Mouse (Mus musculus) lung, postnatal 36 days (tissue): ENCODE measurements at regions not wholly inside any gene's neighbourhood (a gene's known extent, or its start where the extent isn't known, plus 50 kb on each side); places are given as distances from the start of the nearest gene placed in this dataset.

ENCODE experiments used
- DNase-seq: peaks from one replicate; pipeline ENCODE4 v3.0.0; 2022; ENCODE audit warnings: mixed read lengths

DNA sequence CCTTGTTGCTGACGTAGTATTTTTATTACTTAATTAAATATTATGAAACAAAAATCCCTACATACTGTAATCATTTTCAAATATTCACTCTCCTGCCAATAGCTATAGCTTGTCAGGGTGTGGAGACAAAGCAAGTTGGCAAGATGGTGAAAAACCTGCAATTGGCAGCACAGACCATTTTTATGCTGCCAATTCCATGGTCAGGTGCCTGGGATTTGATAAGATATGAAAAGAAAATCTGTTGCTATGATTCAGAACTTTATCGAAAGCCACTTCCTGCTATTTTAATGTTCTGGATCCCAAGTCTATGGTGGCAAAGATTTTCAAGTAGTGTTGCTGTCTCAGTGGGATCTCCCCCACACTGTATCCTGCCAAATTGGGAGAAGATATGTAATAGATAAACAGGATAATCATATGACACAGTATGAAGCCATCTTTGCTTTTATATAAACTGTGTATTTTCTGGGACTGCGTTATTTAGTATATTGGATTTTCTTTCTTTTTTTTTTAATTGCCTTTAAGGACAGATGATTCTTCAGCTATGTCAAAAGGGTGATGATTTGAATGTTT is 165.3 kb upstream of the Lrrc3b start:
- no peak for DNase-seq

DNA sequence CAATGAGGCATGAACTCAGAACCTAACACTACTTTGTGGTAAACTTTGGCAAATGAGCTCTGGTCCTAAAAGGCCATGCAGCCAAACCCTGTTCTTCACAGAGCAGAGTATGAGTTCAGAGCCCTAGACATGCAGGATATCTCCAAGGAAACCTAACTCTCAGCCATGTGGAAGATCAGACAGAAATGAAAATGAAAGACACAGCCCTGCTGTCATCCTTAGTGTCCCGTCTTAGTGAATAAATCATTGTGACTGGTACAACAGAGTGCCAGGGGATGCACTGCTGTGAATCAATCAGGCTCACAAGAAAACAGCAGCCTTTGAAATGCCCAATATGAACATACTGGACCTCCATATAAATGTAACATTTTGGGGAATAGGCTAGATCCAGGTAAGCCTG is 171.4 kb upstream of the Lrrc3b start:
- DNase-seq = no peak

DNA sequence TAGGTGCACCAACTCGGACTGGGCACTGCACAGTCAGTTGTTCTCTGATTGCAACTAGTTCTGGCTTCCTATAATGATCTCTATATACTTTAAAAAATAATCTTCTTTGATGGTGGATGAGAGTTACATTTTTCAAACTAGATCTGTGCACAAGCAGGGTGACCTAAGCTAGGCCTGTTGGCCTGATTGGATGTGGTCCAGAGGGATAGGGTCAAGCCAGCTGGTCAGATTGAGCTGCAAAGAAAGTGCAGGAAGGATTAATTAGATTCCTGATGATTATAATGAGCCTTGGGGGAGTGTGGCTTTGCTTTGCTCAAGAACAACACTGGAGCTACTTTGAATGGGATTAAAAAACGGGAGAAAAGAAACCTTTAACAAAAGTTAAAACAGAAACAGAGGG is 195.8 kb upstream of the Lrrc3b start:
- no peak for DNase-seq

DNA sequence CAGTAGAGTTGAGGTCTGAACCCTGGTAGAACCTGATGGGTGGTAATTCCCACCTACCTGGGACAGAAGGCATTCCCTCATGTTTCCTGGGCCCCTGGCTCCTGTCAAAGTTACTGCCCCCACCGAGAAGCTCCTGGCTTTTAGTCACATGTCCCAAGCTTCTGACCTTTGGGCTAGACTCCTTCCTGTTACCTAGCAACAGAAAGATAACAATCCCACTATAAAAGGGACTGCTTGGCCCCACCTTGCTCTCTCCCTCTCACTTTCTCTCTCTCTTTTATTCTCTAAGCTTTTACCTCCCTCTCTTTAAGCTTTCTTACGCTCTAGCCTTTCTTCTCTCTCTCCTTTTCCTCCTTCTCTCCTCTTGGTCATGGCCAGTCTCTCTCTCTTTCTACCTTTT is 198.9 kb upstream of the Lrrc3b start:
- DNase-seq = no peak

DNA sequence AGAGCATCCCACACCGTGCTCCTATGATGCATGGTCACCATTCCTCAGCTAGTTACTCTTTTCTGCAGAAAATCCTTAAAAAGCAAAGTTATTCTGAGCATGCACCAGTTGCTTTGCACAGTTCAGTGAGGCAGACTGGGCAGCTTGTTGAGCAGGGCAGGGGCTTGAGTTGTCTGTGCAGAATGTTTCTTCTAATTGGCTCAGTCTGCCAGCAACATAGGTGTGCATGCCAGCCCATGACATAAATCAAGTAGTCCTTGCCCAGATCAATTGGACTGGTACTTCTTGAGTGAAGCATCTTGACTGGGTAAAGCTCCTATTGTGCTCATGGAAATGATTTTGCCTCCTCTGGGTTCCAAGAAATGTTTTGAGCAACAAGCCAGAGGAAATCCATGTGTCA is 200.1 kb upstream of the Lrrc3b start:
- DNase-seq = no peak

DNA sequence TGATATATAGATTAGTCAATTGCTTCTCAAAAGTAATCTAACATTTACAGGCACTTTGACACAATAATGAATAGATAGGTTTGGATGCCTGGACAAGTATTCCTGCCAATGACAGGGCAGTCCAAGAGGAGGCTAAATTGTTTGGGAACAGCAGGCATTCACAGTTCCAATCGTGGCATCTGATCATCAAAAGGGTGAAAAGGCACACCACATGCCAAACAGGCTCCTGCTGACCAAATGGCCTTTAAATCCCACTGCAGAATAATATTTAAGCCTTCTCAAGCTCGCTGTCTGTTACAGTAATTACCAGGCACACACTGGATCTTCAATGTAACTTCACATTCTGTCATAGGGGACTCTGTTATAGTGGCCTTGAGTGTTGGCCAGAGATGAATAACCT is 222.1 kb upstream of the Lrrc3b start:
- no peak for DNase-seq

DNA sequence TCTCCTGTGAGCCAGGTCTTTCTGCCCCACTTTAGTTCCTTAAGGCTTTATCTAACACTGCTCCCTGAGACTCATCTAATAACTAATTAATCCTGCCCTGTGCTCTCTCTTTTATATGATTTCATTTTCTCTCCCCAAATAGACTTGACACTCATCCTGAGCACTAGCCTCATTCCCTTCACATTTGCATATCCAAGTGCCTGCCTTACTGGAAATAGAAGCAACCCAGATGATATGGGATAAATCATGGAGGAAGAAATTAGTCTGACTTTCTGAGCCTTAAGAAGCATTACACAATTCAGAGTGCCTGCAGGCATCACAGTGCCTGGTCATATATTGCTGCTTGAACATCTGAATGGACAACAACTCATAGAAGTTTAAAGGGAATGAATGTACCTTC is 233.5 kb upstream of the Lrrc3b start:
- DNase-seq = no peak

DNA sequence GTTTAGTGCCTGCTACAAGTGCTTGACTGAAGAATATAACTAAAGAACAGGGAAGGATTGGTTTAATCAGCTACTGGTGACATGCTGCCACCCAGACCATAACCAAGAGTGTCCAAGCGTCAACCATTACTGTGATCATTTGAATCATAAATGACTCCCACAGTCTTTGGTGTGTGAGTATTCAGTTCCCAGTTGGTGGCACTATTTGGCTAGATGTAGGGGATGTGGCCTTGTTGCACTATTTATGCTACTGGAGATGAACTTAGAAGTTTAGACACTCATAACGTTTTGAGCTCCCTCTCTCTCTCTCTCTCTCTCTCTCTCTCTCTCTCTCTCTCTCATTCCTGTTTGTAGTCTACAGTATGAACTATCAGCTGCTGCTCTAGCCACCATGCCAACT is 238.4 kb upstream of the Lrrc3b start:
- no peak for DNase-seq

DNA sequence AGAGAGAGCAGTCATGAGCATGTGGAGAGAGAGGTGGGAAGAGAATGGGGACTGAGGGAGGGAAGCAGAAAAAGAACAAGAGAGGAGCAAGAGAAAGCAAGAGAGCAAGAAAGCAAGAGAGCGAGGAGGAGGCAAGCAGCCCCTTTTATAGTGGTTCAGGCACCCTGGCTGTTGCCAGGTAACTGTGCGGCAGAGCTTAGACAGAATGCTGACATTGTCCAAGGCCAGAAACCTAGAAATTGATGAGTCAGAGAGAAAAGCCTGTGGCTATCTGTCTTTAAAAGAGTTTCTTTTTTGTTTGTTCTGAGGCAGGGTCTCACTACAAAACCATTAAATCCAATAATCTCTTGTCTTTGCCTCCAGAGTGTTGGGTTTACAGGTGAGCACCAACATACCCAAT is 240.7 kb upstream of the Lrrc3b start:
- no peak for DNase-seq

DNA sequence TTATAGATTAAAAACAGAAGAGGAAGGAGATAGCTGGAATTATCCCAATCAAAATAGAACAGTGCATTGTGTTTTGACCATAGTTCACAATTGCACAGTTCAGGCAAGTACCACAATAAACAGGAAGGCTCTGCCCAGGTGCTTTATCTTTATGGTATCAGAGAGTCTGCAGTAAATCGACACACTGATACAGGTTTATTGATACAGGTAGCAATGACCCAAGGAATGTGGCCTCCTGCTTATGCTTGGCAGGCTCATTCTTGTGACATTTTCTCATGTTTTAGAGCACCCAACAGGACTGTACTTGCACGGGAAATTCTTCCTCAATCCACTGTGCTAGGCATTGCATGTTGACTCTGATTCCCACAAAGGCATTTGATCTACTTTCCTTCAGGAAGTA is 259.2 kb upstream of the Lrrc3b start:
- DNase-seq = no peak

DNA sequence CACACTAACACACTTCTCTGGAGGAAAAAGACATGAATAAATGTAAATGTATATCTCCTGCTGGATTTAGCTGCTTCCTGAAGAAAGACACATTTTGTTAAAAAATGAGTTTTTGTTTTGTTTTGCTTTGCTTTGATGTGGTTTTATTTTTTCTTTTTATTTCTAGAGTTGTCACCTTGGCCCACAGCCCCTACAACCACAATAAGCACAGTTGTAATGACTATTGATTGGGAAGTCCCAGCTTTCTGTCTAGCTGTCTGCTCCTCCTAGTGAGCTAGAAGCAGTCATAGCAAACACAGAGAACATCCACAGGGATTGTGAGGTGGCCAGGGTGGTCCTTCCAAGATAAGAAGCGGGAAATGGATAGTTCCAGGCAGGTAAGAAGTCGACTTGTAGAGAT is 259.8 kb upstream of the Lrrc3b start:
- no peak for DNase-seq

DNA sequence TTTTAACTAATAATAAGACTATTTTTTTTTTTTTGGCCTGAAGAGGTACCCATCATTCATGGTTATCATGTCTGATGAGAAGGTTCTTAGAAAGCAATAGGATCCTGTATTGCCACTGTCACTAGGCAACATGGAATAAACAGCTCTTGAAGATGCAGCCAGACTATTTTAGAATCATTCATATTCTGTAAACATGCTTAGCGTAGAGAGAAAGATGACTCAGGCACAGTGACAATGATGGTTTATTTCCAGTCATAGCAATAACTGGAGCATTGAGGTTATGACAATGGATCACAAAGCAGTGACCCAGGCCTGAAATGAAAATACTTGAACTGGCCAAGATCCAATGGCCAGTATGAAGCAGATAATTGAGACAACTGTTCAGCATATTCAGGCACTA is 283.3 kb upstream of the Lrrc3b start:
- peak; percentile 2 for DNase-seq

DNA sequence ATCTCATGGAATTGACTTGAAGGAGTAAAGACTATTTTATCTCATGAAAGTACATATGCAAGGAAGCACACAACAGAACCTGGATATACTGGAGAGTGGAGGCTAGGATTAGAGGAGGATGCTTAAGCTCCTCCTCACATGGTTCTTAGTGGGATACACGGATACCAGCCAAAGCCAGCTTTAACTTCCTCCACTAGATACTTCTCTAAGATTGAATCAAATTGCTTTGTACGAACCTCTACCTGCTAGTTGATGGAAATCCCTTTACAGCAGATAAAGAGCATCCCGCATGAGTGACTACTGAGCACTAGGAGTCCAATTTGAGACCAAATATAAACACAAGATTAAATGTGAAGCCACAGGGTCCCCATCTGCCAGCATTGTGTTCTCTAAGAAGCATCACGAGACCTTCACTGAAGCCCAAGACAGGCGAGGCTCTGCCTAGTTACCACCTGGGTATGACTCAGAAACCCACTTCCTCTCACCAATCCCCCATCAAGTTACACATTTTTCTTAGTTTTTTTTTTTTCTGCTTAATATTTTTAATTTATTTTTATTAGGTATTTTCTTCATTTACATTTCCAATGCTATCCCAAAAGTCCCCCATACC is 307.9 kb upstream of the Lrrc3b start:
- DNase-seq = no peak

DNA sequence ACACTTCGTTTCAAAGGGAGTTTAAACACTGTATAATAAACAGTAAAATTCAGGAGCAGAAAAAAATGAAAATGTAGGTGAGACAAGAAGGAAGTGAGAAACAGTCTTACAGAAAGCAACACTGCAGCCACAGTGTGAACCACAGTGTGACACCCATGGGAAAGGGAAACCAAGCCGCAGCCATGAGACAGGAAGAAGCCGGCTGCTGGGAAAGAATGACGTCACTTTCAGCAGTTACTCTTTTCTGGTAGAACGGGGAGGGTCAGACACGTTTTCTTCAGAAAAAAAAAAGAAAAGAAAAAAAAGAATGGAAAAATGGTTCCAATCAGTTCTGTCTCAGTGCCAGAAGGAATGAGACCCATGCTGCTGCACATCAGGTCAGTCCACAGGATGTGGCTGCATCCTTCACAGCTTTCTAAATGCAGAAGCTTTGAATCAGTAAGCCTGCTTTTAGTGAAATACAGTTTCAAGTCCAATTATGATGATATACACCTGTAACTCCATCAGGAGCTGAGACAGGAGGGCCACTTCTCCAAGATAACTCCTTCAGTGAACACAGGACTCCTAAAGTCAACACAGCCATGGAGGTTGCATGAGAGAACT is 331.2 kb upstream of the Lrrc3b start:
- DNase-seq = peak; percentile 4

DNA sequence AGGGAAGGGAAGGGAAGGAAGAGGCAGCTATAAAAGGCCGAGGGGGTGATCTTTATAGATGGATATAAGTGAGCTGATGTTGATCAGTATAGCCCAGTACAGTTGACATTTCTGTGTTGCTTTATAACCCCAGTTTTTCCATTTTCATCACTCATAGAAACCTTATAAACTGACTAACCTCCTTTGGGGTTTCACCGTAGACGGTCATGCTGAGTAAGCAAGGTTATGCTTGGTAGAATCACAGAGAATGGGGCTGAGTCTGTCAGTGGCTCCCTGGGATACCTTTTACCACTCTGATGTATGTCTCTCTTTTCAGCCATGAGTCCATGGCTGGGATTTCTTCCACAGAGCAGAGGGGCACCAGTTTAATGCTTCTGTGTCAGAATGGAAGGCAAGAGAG is 345.9 kb upstream of the Lrrc3b start:
- no peak for DNase-seq

DNA sequence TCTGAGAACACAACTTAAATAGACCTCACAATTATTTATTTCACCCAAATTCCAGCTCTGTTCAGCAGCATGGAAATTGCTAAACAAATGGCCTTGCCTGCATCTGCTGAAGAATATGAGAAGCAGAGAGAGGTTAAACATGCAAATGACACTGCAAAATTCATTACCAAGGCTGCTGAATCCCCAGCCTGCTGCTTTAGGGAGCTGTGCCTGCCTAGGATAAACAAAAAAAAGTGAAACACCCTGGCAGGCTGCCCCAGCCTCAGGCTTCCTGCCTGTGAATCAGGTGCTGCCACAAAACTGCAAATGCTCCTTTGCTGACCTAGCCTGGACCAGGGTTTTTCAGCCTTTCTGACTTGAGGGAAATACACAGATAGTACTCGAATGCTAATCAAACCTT is 346.4 kb upstream of the Lrrc3b start:
- DNase-seq = peak; percentile 3

DNA sequence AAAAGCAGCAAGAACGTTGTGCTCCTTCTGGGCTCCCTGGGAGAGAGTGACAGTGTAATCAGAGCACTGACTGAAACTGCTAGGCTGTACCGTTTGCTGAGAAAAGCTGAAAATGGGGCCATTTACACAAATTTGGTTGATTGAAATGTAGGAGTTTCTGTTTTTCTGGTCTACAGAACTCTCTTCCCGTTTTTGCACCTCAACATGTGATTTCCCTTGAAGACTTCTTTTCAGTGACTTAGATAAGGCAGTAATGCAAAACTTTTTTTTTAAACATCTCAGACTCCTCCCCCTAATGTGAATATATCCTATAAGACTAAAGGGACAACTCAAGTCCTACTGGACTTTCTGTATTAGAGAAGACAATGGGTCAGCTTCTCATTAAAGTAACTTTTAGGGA is 356.9 kb upstream of the Lrrc3b start:
- no peak for DNase-seq

DNA sequence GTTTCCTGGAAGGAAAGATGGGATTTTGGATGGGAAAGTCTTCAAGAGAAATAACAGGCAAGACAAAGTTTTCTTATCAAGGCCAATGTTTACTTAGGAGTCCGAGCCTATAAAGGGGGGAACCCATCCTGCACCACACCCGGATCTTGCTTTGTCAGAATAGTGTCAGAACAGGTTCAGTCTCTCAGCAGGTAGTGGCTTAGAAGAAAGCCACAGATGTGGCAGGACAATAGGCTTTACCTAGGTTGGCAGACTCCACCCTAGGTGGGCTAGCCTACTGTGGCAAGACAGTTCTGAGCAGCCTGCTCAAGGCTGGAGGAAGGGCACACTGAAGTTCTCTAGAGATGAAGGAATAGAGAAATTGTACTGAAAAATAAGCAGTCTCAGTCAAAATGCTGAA is 358.2 kb upstream of the Lrrc3b start:
- DNase-seq = no peak

DNA sequence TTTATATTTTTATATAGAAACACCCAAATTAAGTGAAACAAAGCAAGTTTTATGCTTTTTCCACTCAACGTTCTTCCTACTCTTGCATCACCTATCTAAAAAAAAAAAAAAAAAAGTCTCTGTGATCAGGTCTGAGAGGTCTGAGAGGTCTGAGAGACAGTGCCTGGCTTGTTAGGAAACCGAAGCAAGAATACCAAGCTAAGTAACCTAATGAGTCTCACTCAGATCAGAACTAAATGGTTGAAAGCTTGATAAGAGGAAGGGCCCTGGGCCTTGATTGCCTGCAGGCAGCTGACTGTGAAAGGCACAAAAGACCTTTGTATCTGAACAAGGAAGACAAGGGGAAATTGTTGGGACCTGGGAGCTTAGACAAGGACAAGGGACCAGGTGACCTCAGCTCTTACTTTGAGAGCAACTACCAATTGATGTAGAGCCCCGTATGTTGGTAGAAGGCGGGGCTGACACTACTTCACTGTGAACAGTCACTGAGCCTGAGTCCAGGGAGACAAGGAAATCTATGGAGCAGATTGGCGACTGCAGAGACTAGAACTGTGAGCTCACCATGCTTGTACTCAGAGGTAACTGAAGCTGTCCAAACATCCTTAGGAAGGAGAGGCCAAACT is 362.8 kb upstream of the Lrrc3b start:
- DNase-seq = no peak

DNA sequence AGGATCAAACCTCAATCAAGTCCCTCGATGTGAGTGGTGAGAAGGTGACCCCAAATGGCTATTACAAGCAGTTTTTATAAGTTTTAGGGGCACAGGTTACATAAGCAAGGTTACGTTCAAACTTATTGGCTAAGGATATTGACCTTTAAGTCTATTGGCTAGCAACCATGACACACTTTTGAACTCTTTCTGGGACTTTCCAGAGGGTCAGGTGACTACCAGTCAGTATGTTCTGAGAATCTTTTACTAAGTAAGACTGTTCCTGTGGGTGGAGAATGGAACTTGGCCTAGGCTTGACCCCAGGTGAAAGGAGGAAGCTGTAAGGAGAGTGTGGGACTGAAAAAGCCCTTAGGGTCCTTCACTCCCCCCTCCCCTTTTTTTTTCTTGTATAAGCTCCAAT is 370.3 kb upstream of the Lrrc3b start:
- no peak for DNase-seq

DNA sequence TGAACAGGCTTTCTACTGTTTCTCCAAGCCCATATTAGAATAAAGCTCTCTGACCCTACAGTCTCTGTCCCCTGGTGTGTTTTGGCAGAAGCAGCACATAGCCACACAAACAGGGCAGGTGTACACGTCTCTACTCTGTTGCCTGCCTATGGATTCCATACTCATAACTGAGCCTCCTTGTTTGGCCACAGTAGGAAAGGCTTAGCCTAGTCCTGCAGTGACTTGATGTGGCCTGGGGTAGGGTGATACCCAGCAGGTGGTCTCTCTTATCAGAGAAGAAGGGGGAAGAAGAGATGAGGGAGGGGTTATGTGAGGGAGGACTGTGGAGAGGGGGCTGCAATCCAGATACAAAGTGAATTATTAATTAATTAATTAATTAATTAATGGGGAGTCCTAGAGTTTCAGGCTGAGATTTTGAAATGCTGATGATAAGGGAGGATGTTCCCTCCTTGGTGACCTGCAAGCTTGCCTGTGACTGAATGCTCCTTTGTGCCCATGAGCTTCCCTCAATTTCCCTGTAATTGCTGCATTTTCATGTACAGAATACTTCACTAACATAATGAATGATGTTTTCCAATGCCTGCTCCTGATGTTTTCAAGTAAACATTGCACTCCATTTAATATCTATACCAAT is 402.7 kb upstream of the Lrrc3b start:
- no peak for DNase-seq

DNA sequence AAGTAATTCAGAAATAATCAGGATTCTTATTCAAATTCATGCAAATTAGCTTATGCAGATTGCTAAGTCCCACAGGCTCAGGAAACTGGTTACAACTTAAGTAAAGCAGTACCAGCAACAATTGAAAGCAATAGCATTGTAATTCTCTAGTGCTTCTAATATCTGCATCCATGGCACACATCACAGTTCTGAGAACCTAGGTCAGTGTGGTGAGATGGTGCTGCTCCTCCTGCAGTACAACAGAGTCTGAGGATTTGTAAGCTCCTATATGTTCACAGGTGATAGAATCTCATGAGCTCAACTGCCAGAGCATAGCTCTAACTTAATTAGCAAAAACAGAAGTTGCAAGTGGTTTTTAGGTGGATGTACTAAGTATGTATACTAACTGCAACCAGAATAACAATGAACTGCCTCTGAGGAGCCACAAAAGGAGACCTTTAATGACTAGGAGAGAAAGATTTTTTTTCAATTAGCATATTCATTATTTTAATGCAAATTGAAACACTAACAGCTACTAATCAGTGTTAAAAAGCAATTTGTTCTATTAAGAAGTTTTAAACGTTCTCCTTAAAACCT is 403.3 kb upstream of the Lrrc3b start:
- DNase-seq = no peak

DNA sequence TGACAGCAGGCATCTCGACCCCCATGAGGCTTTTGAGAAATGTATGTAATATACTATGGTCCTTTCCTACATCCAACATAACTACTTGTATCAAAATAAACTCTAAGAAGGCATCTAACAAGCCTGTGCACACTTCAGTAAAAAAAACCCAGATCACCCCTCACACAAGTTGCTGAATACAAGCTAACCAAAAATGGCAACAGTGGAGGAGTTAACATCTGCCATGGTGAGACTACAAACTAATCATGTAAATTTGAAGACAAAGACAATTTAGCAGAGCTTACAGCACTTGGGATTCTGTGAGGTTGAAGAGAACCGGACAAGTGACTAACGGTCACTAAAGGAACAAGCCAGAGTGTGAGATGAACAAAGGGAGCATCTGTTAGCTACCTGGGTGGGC is 380.6 kb upstream of the Ngly1 start:
- no peak for DNase-seq

DNA sequence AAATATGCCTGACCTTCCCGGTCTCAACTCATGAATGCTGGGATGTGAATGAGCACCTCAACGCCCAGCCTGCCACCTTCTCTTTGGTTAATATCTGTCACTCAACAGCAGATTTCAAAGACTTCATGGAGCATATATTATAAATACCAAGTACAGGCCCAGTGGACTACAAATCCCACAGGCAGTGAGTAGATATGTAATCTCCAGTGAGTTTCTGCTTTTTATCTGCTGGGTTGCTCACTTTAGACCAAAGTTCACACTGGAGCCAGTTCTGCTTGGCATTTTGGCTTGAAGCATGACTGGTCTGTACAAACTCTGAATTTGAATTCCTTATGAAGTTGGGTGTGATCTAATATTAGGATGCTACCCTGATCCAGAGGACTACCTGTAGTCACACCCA is 377.1 kb upstream of the Ngly1 start:
- DNase-seq = no peak
